In genomic region chr12:109832964-109833363, GRCm38 (mm10) we compare ENCODE assay signal across 22 mouse cellular contexts.
DNase-seq lines count a peak whose midpoint lies in the region; ATAC-seq lines count a peak whose summit lies in the region.
"Had no signal": no experiment of that assay in that cellular context is flagged by ENCODE, and none has a peak within 500 bp of the region (broad histone marks: within the 10 kb centered on the region; RNA-seq: fewer than 3 reads in every experiment).

No protein-coding gene starts in this region.

- no peak for DNase-seq in frontal cortex, postnatal 14 days (ENCODE audit: low spot score in 2 of 2)
- DNase-seq in right cerebral cortex, adult 2 months (ENCODE audit: low spot score in 2 of 2), result peak; percentile 15 to 23
- DNase-seq in right cerebral cortex, postnatal 36 days (ENCODE audit: low spot score in 2 of 2), result no peak
- DNase-seq in telencephalon, adult 2 months (ENCODE audit: low read depth, low spot score), result peak; percentile 18
- no peak for DNase-seq in kidney, postnatal 4 days
- DNase-seq: adrenal gland, postnatal 10 days; adrenal gland, postnatal 36 days; cerebellum, adult 11-12 months; cerebellum, adult 8-10 months; cerebellum, postnatal 10 days; cerebellum, postnatal 36 days; embryo, embryonic 11 days; gastrocnemius, postnatal 25 days; heart, adult 18-20 months; heart, postnatal 10 days; heart, postnatal 36 days had no signal

- peak; percentile 73; the same call in 1 of the 2 replicates for ATAC-seq in frontal cortex, adult (ENCODE audit: low TSS enrichment)
- ATAC-seq: forebrain, embryonic 13.5 days; forebrain, embryonic 16.5 days; hindbrain, postnatal 0 days; inflammation-experienced regulatory T-cells, adult 6 months; Patski had no signal

Comparison
In these comparisons a context has a peak if more than half of its experiments do, and no peak if none do; other contexts are left out.
1. DNase-seq: peak in right cerebral cortex, adult 2 months (2 of 2) and telencephalon, adult 2 months (single experiment); none in frontal cortex, postnatal 14 days (0 of 2), right cerebral cortex, postnatal 36 days (0 of 2) and kidney, postnatal 4 days (0 of 2).